Mouse (Mus musculus) lung, postnatal 10 days (tissue): ENCODE results near the gene Tbx6.

Experiments used
- DNase-seq: peaks from one replicate; pipeline ENCODE4 v3.0.0; 2021

Tbx6 gene

GRCm38 (mm10) chr7:126795387-126796317, 14.4 kb downstream of the Tbx6 start:
- DNase-seq = no peak

- peak; percentile 60 for DNase-seq
These were observed 15.2 kb downstream of the Tbx6 start for GRCm38 (mm10) chr7:126796350-126796932.

- DNase-seq = no peak
These were observed 16.3 kb downstream of the Tbx6 start, which contains the start of gene Fam57b for GRCm38 (mm10) chr7:126797411-126798126. Gene Fam57b (plus strand): TSS chr7:126797668.

- no peak for DNase-seq
These were observed 17.1 kb downstream of the Tbx6 start for GRCm38 (mm10) chr7:126798127-126799049.

- peak; percentile 99 for DNase-seq
These were observed 17.8 kb downstream of the Tbx6 start for GRCm38 (mm10) chr7:126799050-126799467.

GRCm38 (mm10) chr7:126799468-126800268, 18.4 kb downstream of the Tbx6 start:
- no peak for DNase-seq

- no peak for DNase-seq
These were observed 19.2 kb downstream of the Tbx6 start for GRCm38 (mm10) chr7:126800269-126801056.

GRCm38 (mm10) chr7:126801057-126801422, 19.8 kb downstream of the Tbx6 start:
- DNase-seq = no peak

GRCm38 (mm10) chr7:126802134-126802889, 21.0 kb downstream of the Tbx6 start:
- DNase-seq = no peak

GRCm38 (mm10) chr7:126803181-126803580, 21.9 kb downstream of the Tbx6 start:
- DNase-seq = no peak

GRCm38 (mm10) chr7:126803751-126804150, 22.5 kb downstream of the Tbx6 start:
- DNase-seq = no peak

- peak; percentile 61 for DNase-seq
These were observed 25.7 kb downstream of the Tbx6 start for GRCm38 (mm10) chr7:126806956-126807355.

- DNase-seq = no peak
These were observed 26.1 kb downstream of the Tbx6 start for GRCm38 (mm10) chr7:126807405-126807804.

GRCm38 (mm10) chr7:126808703-126809455, 27.6 kb downstream of the Tbx6 start:
- DNase-seq = peak; percentile 91

- DNase-seq = no peak
These were observed 28.6 kb downstream of the Tbx6 start for GRCm38 (mm10) chr7:126809723-126810369.

- no peak for DNase-seq
These were observed 34.5 kb downstream of the Tbx6 start for GRCm38 (mm10) chr7:126815726-126816222.

GRCm38 (mm10) chr7:126816494-126816893, 35.2 kb downstream of the Tbx6 start:
- DNase-seq = no peak

GRCm38 (mm10) chr7:126817595-126817994, 36.3 kb downstream of the Tbx6 start:
- DNase-seq = no peak
